Mouse (Mus musculus) B cell, adult 2 months (primary cell): ENCODE data around the gene Sync.

Experiments used
- DNase-seq, 2 experiments: peaks; one replicate each; pipeline ENCODE4 v3.0.0; 2022

The Sync gene

GRCm38 (mm10) chr4:129307936-129308335 lies 20.5 kb downstream of the Sync start:
- DNase-seq, result no peak

GRCm38 (mm10) chr4:129313886-129314285 lies 26.5 kb downstream of the Sync start:
- DNase-seq, result no peak

- DNase-seq, result no peak
Measured at GRCm38 (mm10) chr4:129320876-129321275, 33.5 kb downstream of the Sync start.

GRCm38 (mm10) chr4:129322042-129322441 lies 34.6 kb downstream of the Sync start:
- DNase-seq, result no peak

GRCm38 (mm10) chr4:129323491-129323890 lies 36.1 kb downstream of the Sync start:
- no peak for DNase-seq

DNA sequence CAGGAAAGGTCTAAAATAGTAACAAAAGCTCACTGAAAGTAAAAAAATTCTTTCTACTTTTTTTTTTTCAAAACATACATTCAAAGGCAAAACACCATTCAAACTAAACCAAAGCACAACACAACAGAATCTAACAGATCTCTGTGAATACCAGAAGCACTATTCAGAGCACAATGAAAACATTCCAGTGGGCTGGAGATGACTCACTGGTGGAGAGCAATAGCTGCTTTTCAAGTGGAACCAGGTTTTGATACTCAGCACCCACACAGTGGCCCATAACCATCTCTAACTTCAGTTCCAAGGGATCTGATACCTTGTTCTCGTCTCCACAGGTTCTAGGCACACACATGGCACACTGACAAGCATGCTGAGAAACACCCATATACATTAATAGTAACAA lies 37.3 kb downstream of the Sync start:
- DNase-seq, result no peak

DNA sequence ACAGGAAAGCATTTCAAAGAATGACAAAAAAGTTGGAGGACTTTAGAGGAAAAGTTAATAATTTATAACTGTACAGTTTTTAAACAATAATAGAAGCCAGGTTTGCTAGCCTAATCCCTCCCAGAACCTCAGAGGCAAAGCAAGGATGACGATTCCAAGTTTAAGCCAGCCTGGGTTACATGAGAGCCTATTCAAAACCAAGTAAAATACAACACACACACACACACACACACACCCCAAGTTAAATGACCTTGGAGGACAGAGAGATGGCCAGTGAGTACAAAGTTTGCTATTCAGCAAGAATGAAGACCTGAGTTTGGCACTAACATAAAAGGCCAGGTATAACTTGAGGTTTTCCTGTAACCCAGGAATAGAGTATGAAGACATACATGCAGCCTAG lies 38.8 kb downstream of the Sync start:
- DNase-seq, result no peak

GRCm38 (mm10) chr4:129332846-129333245 lies 45.4 kb downstream of the Sync start:
- DNase-seq, result no peak

DNA sequence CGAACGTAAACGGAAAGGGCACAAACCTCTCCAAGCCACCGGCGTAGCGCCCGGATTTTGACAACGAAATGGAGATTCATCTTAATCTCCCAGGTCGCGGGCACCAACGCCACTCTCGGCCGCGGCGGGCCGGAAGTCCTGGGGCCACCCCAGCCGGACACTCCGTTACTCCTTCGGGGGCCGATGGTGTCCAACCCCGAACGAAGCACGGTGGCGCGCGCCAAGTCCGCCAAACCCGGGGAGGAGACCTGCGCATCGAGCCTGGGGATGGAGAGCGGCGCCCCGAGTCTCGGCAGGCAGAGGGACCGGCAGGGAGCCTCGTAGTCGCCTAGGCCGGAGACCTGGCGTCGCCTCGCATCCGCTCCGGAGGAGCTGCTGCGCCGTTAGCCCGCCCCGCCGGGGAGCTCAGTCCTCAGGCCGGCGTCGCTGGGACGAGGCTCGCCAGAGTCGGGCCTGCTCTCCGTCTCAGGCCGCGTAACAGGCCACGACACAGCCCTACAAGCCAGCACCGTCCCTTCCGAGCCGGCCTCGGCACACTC lies 47.3 kb downstream of the Sync start:
- no peak for DNase-seq

- peak; percentile 93 to 95 for DNase-seq
Measured at GRCm38 (mm10) chr4:129335216-129336074, 48.0 kb downstream of the Sync start, which contains the start of the genes Rbbp4 and Zbtb8os. Gene Rbbp4 (minus strand): TSS chr4:129335370. Gene Zbtb8os (plus strand): TSS chr4:129335695.

GRCm38 (mm10) chr4:129336291-129336690 lies 48.9 kb downstream of the Sync start:
- no peak for DNase-seq

- DNase-seq, result no peak
Measured at GRCm38 (mm10) chr4:129339743-129340142, 52.3 kb downstream of the Sync start.

- peak; percentile 24 to 27 for DNase-seq
Measured at GRCm38 (mm10) chr4:129341888-129342287, 54.5 kb downstream of the Sync start.

- no peak for DNase-seq
Measured at GRCm38 (mm10) chr4:129342705-129343104, 55.3 kb downstream of the Sync start.

- DNase-seq, result no peak
Measured at GRCm38 (mm10) chr4:129346481-129347154, 59.2 kb downstream of the Sync start.

GRCm38 (mm10) chr4:129350644-129351043 lies 63.2 kb downstream of the Sync start:
- peak; percentile 84 to 85 for DNase-seq

DNA sequence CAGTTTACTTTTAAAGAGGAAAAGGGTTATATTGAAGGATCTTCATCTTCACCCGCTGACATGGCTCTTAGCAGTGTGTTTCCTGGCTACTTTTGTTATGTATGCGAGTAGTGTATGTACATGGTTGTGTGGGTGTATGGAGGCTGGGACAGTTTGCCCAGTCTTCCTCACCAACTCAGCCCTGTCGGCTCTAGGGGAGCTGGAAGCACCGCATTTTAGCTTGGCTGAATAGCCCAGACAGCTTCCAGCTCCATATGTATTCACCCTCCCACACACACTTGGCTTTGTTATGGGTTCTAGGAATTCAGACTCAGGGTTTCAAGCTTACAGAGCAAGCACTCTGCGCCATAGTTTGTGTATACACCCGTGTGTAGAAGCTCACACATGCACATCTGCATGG lies 63.7 kb downstream of the Sync start:
- DNase-seq, result peak in 1 of 2 experiments; percentile 13

GRCm38 (mm10) chr4:129353176-129353575 lies 65.8 kb downstream of the Sync start:
- no peak for DNase-seq

- DNase-seq, result peak; percentile 68 to 70
Measured at GRCm38 (mm10) chr4:129354236-129354635, 66.8 kb downstream of the Sync start.

GRCm38 (mm10) chr4:129357613-129358163 lies 70.3 kb downstream of the Sync start:
- DNase-seq, result no peak
